Mouse (Mus musculus): ENCODE data around the gene Strn. TPM values are rescaled to one million over a fixed set of nuclear protein-coding genes. Genes with fewer than 3 reads are reported as not detected.
A peak's percentile ranks its signal among the peaks of the same experiment; 100 is the strongest.

Gene Strn
- polyA plus RNA-seq, 1 experiment from 2014 or later: 21.6 TPM

- no peak overlapping the region for H3K4me2 ChIP-seq (ENCODE audit: low read length)
- no peak overlapping the region for H3K4me3 ChIP-seq (ENCODE audit: control insufficient read depth in 1 of 2, insufficient read depth in 1 of 2, low read depth in 1 of 2, low read length in 2 of 2)
- H3K27ac ChIP-seq (replicated peaks in 1 of 2; ENCODE audit: control insufficient read depth in 1 of 2, insufficient read depth in 1 of 2, low read depth in 2 of 2, low read length in 2 of 2): no peak overlapping the region
- H3K36me3 ChIP-seq (ENCODE audit: control insufficient read depth, insufficient read depth, low read length): peaks cover 70% of the 10 kb centered on the region
- 88% methylated on average over 5 of the region's 5 CpGs for WGBS
- no peak for ATAC-seq (ENCODE audit: insufficient number of reproducible peaks, insufficient read depth, low FRiP score, low read depth)
- H3K9me3 ChIP-seq (ENCODE audit: control insufficient read depth, low read length): no peaks in the 10 kb centered on the region
- H3K27me3 ChIP-seq (ENCODE audit: control insufficient read depth, insufficient read depth, low read length): no peaks in the 10 kb centered on the region
- H3K4me1 ChIP-seq (ENCODE audit: control insufficient read depth in 2 of 2, insufficient read depth in 2 of 2, low read length in 2 of 2): peaks cover 13 to 19% of the 10 kb centered on the region in 2 experiments; a peak in 3 of 4 replicates
- no peak overlapping the region for H3K9ac ChIP-seq (ENCODE audit: low read length)
Observed at GRCm38 (mm10) chr17:78763272-78763671, 26.3 kb upstream of the Strn start.

- no peaks in the 10 kb centered on the region for H3K9me3 ChIP-seq (ENCODE audit: control insufficient read depth, low read length)
- WGBS: 69% methylated on average over 17 of the region's 17 CpGs
- ATAC-seq (ENCODE audit: insufficient number of reproducible peaks, insufficient read depth, low FRiP score, low read depth): no peak
- no peak overlapping the region for H3K9ac ChIP-seq (ENCODE audit: low read length)
- peaks cover 65% of the 10 kb centered on the region for H3K36me3 ChIP-seq (ENCODE audit: control insufficient read depth, insufficient read depth, low read length)
- H3K27me3 ChIP-seq (ENCODE audit: control insufficient read depth, insufficient read depth, low read length): no peaks in the 10 kb centered on the region
- H3K4me2 ChIP-seq (ENCODE audit: low read length): no peak overlapping the region
- H3K27ac ChIP-seq (replicated peaks in 1 of 2; ENCODE audit: control insufficient read depth in 1 of 2, insufficient read depth in 1 of 2, low read depth in 2 of 2, low read length in 2 of 2): no peak overlapping the region; a peak in 1 of 4 replicates
- no peak overlapping the region for H3K4me3 ChIP-seq (ENCODE audit: control insufficient read depth in 1 of 2, insufficient read depth in 1 of 2, low read depth in 1 of 2, low read length in 2 of 2)
- peaks cover 0 to 3% of the 10 kb centered on the region in 2 experiments; a peak in 1 of 4 replicates for H3K4me1 ChIP-seq (ENCODE audit: control insufficient read depth in 2 of 2, insufficient read depth in 2 of 2, low read length in 2 of 2)
Observed at GRCm38 (mm10) chr17:78752938-78753655, 16.1 kb upstream of the Strn start.

DNA sequence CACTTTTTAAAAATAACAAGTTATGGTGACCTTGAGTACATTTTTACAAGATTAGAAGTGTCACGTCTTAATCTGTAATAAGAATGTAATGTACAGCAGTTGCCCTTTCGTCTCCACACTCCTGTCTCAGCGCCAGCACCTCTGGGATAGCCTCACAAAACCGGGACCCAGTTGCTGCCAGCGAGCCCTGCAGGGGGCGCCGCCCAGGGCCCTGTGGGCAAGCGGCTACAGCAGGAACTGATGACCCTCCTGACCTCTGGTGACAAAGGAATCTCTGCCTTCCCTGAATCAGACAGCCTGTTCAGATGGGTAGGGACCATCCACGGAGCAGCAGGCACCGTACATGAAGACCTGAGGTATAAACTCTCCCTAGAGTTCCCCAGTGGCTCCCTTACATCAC lies 15.1 kb upstream of the Strn start:
- H3K4me2 ChIP-seq (ENCODE audit: low read length): no peak overlapping the region
- no peak overlapping the region for H3K4me3 ChIP-seq (ENCODE audit: control insufficient read depth in 1 of 2, insufficient read depth in 1 of 2, low read depth in 1 of 2, low read length in 2 of 2)
- no peaks in the 10 kb centered on the region for H3K27me3 ChIP-seq (ENCODE audit: control insufficient read depth, insufficient read depth, low read length)
- no peak overlapping the region for H3K27ac ChIP-seq (replicated peaks in 1 of 2; ENCODE audit: control insufficient read depth in 1 of 2, insufficient read depth in 1 of 2, low read depth in 2 of 2, low read length in 2 of 2)
- H3K36me3 ChIP-seq (ENCODE audit: control insufficient read depth, insufficient read depth, low read length): peaks cover 55% of the 10 kb centered on the region
- no peak overlapping the region for H3K9ac ChIP-seq (ENCODE audit: low read length)
- 63% methylated on average over 10 of the region's 10 CpGs for WGBS
- H3K4me1 ChIP-seq (ENCODE audit: control insufficient read depth in 2 of 2, insufficient read depth in 2 of 2, low read length in 2 of 2): peaks cover 0 to 3% of the 10 kb centered on the region in 2 experiments; a peak in 1 of 4 replicates
- no peak for ATAC-seq (ENCODE audit: insufficient number of reproducible peaks, insufficient read depth, low FRiP score, low read depth)
- H3K9me3 ChIP-seq (ENCODE audit: control insufficient read depth, low read length): no peaks in the 10 kb centered on the region

GRCm38 (mm10) chr17:78748440-78748839 lies 11.4 kb upstream of the Strn start:
- peaks cover 25% of the 10 kb centered on the region for H3K36me3 ChIP-seq (ENCODE audit: control insufficient read depth, insufficient read depth, low read length)
- no peaks in the 10 kb centered on the region for H3K27me3 ChIP-seq (ENCODE audit: control insufficient read depth, insufficient read depth, low read length)
- no peak overlapping the region for H3K4me2 ChIP-seq (ENCODE audit: low read length)
- H3K4me1 ChIP-seq (ENCODE audit: control insufficient read depth in 2 of 2, insufficient read depth in 2 of 2, low read length in 2 of 2): peaks cover 3 to 4% of the 10 kb centered on the region in 2 experiments; a peak in 2 of 4 replicates
- no peaks in the 10 kb centered on the region for H3K9me3 ChIP-seq (ENCODE audit: control insufficient read depth, low read length)
- H3K4me3 ChIP-seq (ENCODE audit: control insufficient read depth in 1 of 2, insufficient read depth in 1 of 2, low read depth in 1 of 2, low read length in 2 of 2): no peak overlapping the region
- 78% methylated on average over 9 of the region's 9 CpGs for WGBS
- H3K27ac ChIP-seq (replicated peaks in 1 of 2; ENCODE audit: control insufficient read depth in 1 of 2, insufficient read depth in 1 of 2, low read depth in 2 of 2, low read length in 2 of 2): no peak overlapping the region
- no peak for ATAC-seq (ENCODE audit: insufficient number of reproducible peaks, insufficient read depth, low FRiP score, low read depth)
- H3K9ac ChIP-seq (ENCODE audit: low read length): no peak overlapping the region

DNA sequence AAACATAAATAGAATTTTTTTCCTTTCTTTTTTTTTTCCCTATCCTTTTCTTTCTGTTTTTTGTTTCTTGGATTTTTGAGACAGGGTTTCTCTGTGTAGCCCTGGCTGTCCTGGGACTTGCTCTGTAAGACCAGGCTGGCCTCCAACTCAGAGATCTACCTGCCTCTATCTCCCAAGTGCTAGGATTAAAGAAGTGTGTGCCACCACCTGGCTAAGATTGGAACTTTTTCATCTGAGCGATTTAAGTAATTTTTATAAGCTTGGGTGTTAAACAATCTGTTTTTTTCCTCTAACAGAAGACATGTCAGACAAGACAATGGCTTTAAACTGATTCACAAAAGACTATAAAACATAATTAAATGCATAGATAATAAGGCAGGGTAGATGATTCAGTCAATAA lies 1.4 kb upstream of the Strn start:
- Histone ChIP-seq H3K36me3 (ENCODE audit: control insufficient read depth, insufficient read depth, low read length) (no peaks in the 10 kb centered on the region), H3K4me1 (ENCODE audit: control insufficient read depth in 2 of 2, insufficient read depth in 2 of 2, low read length in 2 of 2) (peaks cover 0 to 18% of the 10 kb centered on the region in 2 experiments), H3K9ac (ENCODE audit: low read length) (no peak overlapping the region), H3K27me3 (ENCODE audit: control insufficient read depth, insufficient read depth, low read length) (no peaks in the 10 kb centered on the region), H3K4me3 (ENCODE audit: control insufficient read depth in 1 of 2, insufficient read depth in 1 of 2, low read depth in 1 of 2, low read length in 2 of 2) (no peak overlapping the region), H3K9me3 (ENCODE audit: control insufficient read depth, low read length) (no peaks in the 10 kb centered on the region), H3K4me2 (ENCODE audit: low read length) (no peak overlapping the region), H3K27ac (replicated peaks in 1 of 2; ENCODE audit: control insufficient read depth in 1 of 2, insufficient read depth in 1 of 2, low read depth in 2 of 2, low read length in 2 of 2) (no peak overlapping the region)
- no peak for ATAC-seq (ENCODE audit: insufficient number of reproducible peaks, insufficient read depth, low FRiP score, low read depth)
- WGBS: 45% methylated on average over 1 of the region's 1 CpGs

- no peaks in the 10 kb centered on the region for H3K27me3 ChIP-seq (ENCODE audit: control insufficient read depth, insufficient read depth, low read length)
- 54% methylated on average over 2 of the region's 2 CpGs for WGBS
- H3K4me3 ChIP-seq (ENCODE audit: control insufficient read depth in 1 of 2, insufficient read depth in 1 of 2, low read depth in 1 of 2, low read length in 2 of 2): no peak overlapping the region
- H3K27ac ChIP-seq (replicated peaks in 1 of 2; ENCODE audit: control insufficient read depth in 1 of 2, insufficient read depth in 1 of 2, low read depth in 2 of 2, low read length in 2 of 2): 0 out of 4 replicates have a peak overlapping the region, but pooled peaks of 1 of the 2 experiments have one; percentile 44
- no peaks in the 10 kb centered on the region for H3K9me3 ChIP-seq (ENCODE audit: control insufficient read depth, low read length)
- peaks cover 0 to 23% of the 10 kb centered on the region in 2 experiments for H3K4me1 ChIP-seq (ENCODE audit: control insufficient read depth in 2 of 2, insufficient read depth in 2 of 2, low read length in 2 of 2)
- ATAC-seq (ENCODE audit: insufficient number of reproducible peaks, insufficient read depth, low FRiP score, low read depth): no peak
- H3K4me2 ChIP-seq (ENCODE audit: low read length): no peak overlapping the region
- no peak overlapping the region for H3K9ac ChIP-seq (ENCODE audit: low read length)
- H3K36me3 ChIP-seq (ENCODE audit: control insufficient read depth, insufficient read depth, low read length): no peaks in the 10 kb centered on the region
Observed at GRCm38 (mm10) chr17:78737771-78738170, 775 bp upstream of the Strn start.

DNA sequence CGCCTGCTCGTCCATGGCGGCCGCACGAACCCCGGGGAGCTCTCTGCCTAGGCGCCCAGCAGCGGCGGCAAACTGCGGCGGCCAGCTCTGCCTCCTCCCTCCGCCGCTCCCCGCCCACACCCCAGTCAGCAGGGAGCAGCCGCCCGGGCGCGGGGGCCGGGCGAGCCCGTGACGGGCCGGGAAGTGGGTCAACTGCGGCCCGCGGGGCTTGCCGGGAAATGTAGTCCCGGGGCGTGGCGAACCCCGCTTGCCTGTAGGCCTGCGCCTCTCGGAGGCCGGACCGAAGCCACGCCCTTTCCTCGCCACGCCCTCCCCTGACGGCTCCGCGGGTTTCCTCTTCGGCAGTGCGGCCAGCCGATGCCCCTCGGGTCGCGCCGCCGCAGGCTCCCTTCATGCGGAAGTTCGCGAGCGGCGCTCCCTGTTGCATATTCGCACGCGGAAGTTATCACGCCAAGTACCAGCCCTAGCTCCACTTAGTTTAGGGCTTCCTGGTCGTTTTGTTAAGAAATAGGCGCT lies 465 bp downstream of the Strn start:
- ATAC-seq (ENCODE audit: insufficient number of reproducible peaks, insufficient read depth, low FRiP score, low read depth): peak; percentile 100
- Histone ChIP-seq H3K4me3 (ENCODE audit: control insufficient read depth in 1 of 2, insufficient read depth in 1 of 2, low read depth in 1 of 2, low read length in 2 of 2) (peak overlapping the region; percentile 70 to 95), H3K4me2 (ENCODE audit: low read length) (peak overlapping the region; percentile 85), H3K27me3 (ENCODE audit: control insufficient read depth, insufficient read depth, low read length) (no peaks in the 10 kb centered on the region), H3K36me3 (ENCODE audit: control insufficient read depth, insufficient read depth, low read length) (peaks cover 3% of the 10 kb centered on the region; the same call in 1 of the 2 replicates), H3K9ac (ENCODE audit: low read length) (peak overlapping the region; percentile 98), H3K9me3 (ENCODE audit: control insufficient read depth, low read length) (no peaks in the 10 kb centered on the region), H3K4me1 (ENCODE audit: control insufficient read depth in 2 of 2, insufficient read depth in 2 of 2, low read length in 2 of 2) (peaks cover 3 to 33% of the 10 kb centered on the region in 2 experiments), H3K27ac (replicated peaks in 1 of 2; ENCODE audit: control insufficient read depth in 1 of 2, insufficient read depth in 1 of 2, low read depth in 2 of 2, low read length in 2 of 2) (peak overlapping the region; percentile 86 to 97)
- under 1% methylated on average over 53 of the region's 60 CpGs for WGBS

Measured in heart, embryonic 14.5 days (tissue).